Mouse (Mus musculus): ENCODE measurements around the gene Uckl1. TPM values are rescaled to one million over a fixed set of nuclear protein-coding genes. Genes with fewer than 3 reads are reported as not detected.

Gene Uckl1
- 68.8 and 77.5 TPM in 2 replicates for total RNA-seq (2021)
- long read RNA-seq, experiment 1, transcript Uckl1-217 (3 exons, 569 nt), result major isoform, 5 of 65 reads
- long read RNA-seq, experiment 1, partial matches to known transcripts, result 6 of 65 reads
- long read RNA-seq, experiment 1, other reads (novel, unspliced or antisense), result 51 of 65 reads
- long read RNA-seq, experiment 2, transcript Uckl1-217 (3 exons, 569 nt), result major isoform, 5 of 50 reads
- long read RNA-seq, experiment 2, partial matches to known transcripts, result 1 of 50 reads
- long read RNA-seq, experiment 2, other reads (novel, unspliced or antisense), result 38 of 50 reads

- no peak for DNase-seq
Measured at GRCm38 (mm10) chr2:181584411-181584942, at the start of gene Uckl1. TSS of gene Uckl1 (minus strand) at chr2:181584892.

- DNase-seq, result no peak
Measured at GRCm38 (mm10) chr2:181632624-181633023, 47.9 kb upstream of the Uckl1 start.

GRCm38 (mm10) chr2:181628471-181628870, 43.8 kb upstream of the Uckl1 start:
- no peak for DNase-seq

- peak; percentile 34 for DNase-seq
Measured at GRCm38 (mm10) chr2:181623401-181623800, 38.7 kb upstream of the Uckl1 start.

GRCm38 (mm10) chr2:181618761-181619495, 34.2 kb upstream of the Uckl1 start:
- DNase-seq, result no peak

- DNase-seq, result no peak
Measured at GRCm38 (mm10) chr2:181602367-181602766, 17.7 kb upstream of the Uckl1 start.

- no peak for DNase-seq
Measured at GRCm38 (mm10) chr2:181601751-181602145, 17.1 kb upstream of the Uckl1 start.

- peak; percentile 98 for DNase-seq
Measured at GRCm38 (mm10) chr2:181600828-181601750, 16.4 kb upstream of the Uckl1 start.

GRCm38 (mm10) chr2:181600226-181600758, 15.6 kb upstream of the Uckl1 start:
- DNase-seq, result no peak

GRCm38 (mm10) chr2:181598454-181599351, 14.0 kb upstream of the Uckl1 start, which contains the start of gene Samd10:
TSS of gene Samd10 (minus strand) at chr2:181599212.
- peak; percentile 76 for DNase-seq

- DNase-seq, result peak; percentile 51
Measured at GRCm38 (mm10) chr2:181597378-181598061, 12.8 kb upstream of the Uckl1 start.

- DNase-seq, result no peak
Measured at GRCm38 (mm10) chr2:181596221-181596960, 11.7 kb upstream of the Uckl1 start.

GRCm38 (mm10) chr2:181594946-181595696, 10.4 kb upstream of the Uckl1 start:
- DNase-seq, result peak; percentile 78

- DNase-seq, result peak; percentile 5
Measured at GRCm38 (mm10) chr2:181593937-181594336, 9.2 kb upstream of the Uckl1 start.

GRCm38 (mm10) chr2:181593042-181593421, 8.3 kb upstream of the Uckl1 start:
- DNase-seq, result no peak

GRCm38 (mm10) chr2:181592231-181593041, 7.7 kb upstream of the Uckl1 start, which contains the start of gene Zfp512b:
TSS of gene Zfp512b (minus strand) at chr2:181592803.
- DNase-seq, result peak; percentile 88

GRCm38 (mm10) chr2:181591528-181592085, 6.9 kb upstream of the Uckl1 start, which contains the start of gene Prpf6:
TSS of gene Prpf6 (plus strand) at chr2:181591868.
- DNase-seq, result peak; percentile 12
